Mouse (Mus musculus): ENCODE results near the gene Lama1. TPM values are rescaled to one million over a fixed set of nuclear protein-coding genes. Genes with fewer than 3 reads are reported as not detected.

Lama1 gene
- polyA plus RNA-seq, 1 experiment = not detected

DNA sequence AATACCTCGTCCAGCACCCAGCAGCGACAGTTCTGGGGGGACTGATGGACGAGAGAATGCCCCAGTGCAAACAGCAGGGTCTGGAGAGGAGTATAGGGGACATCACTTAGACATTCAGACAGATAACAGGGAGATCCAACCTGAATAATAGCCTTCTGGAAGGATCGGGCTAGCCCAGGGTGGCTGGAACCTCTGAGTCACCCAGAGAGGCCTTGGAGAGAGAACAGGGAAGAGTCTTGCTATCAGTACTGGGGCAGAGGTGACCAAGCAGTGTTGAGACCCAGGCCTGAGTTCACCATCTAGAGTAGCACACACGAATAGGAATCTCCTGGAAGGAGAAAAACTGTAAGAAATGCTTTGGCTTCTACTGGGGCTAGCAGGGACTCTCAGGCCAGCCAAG, 9.3 kb downstream of the Lama1 start:
- H3K4me1 ChIP-seq (ENCODE audit: control insufficient read depth, insufficient read depth, low read length) = no peaks in the 10 kb centered on the region
- no peak overlapping the region for H3K27ac ChIP-seq (ENCODE audit: control insufficient read depth, insufficient read depth, low read depth, low read length, poor library complexity)
- TF ChIP-seq CTCF (IDR thresholded peaks at IDR 0.05; ENCODE audit: control insufficient read depth, insufficient read depth, low read length) (no peak), POLR2A (IDR thresholded peaks at IDR 0.05; ENCODE audit: borderline replicate concordance, control insufficient read depth, low read depth, low read length) (no peak)
- H3K4me3 ChIP-seq (replicated peaks; ENCODE audit: control insufficient read depth, low read depth, low read length) = no peak overlapping the region
- 77% methylated on average over 5 of the region's 5 CpGs for WGBS

DNA sequence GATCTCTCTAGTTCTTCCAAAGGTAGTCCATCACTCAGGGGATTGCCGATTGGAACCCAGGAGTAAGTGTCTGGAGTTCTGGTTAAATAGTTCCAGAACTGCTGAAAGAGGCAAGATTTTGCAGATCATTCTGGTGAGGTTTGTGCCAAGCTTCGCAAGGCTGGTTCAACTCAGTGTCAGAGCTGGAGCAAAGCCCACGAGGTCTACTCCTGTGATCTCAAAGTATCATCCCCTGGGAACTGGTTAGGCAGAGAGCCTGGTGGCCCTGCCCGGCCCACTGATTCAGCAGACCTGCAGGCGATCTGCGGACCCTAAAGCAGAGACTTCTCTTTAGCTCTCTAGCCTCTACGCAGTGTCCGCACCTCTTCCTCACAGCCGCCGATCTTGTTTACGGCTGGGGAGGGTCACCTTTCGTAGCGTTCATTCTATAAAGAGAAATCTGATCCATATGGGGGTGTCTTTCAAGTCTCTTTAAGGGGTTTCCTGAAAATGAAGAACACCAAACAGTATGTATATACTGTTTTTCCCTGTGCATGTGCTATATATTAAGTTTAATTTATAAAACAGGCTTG, 10.8 kb downstream of the Lama1 start:
- TF ChIP-seq CTCF (IDR thresholded peaks at IDR 0.05; ENCODE audit: control insufficient read depth, insufficient read depth, low read length) (no peak), POLR2A (IDR thresholded peaks at IDR 0.05; ENCODE audit: borderline replicate concordance, control insufficient read depth, low read depth, low read length) (no peak)
- Histone ChIP-seq H3K4me3 (replicated peaks; ENCODE audit: control insufficient read depth, low read depth, low read length) (no peak overlapping the region), H3K4me1 (ENCODE audit: control insufficient read depth, insufficient read depth, low read length) (no peaks in the 10 kb centered on the region), H3K27ac (ENCODE audit: control insufficient read depth, insufficient read depth, low read depth, low read length, poor library complexity) (no peak overlapping the region)
- WGBS = 83% methylated on average over 13 of the region's 13 CpGs

DNA sequence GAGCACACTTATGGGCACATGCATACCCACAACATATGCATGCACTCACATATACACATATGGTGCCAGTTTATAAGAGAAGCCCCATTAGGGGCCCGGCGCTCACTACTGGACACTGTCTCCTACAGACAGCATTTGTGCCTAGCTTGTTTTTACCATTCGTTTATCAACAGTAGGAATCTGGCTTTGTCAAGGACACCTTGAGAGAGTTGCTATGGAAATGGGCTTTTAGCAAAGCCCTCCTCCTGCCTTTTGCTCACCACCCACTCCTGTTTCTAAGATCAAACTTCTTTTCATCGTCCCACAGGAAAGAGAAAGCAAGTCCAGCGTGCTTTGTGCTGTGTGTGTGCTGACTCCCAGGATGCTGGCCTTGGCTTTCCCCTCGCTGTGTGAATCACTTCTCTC, 13.3 kb downstream of the Lama1 start:
- TF ChIP-seq POLR2A (IDR thresholded peaks at IDR 0.05; ENCODE audit: borderline replicate concordance, control insufficient read depth, low read depth, low read length) (no peak), CTCF (IDR thresholded peaks at IDR 0.05; ENCODE audit: control insufficient read depth, insufficient read depth, low read length) (no peak)
- H3K27ac ChIP-seq (ENCODE audit: control insufficient read depth, insufficient read depth, low read depth, low read length, poor library complexity) = no peak overlapping the region
- WGBS = 70% methylated on average over 6 of the region's 6 CpGs

GRCm38 (mm10) chr17:67711361-67711760, 14.3 kb downstream of the Lama1 start:
- H3K27ac ChIP-seq (ENCODE audit: control insufficient read depth, insufficient read depth, low read depth, low read length, poor library complexity) = no peak overlapping the region
- 65% methylated on average over 4 of the region's 4 CpGs for WGBS

More for the DNA sequence above, 13.3 kb downstream of the Lama1 start:
- H3K4me3 ChIP-seq (replicated peaks; ENCODE audit: control insufficient read depth, low read depth, low read length) = no peak overlapping the region
- no peaks in the 10 kb centered on the region for H3K4me1 ChIP-seq (ENCODE audit: control insufficient read depth, insufficient read depth, low read length)

DNA sequence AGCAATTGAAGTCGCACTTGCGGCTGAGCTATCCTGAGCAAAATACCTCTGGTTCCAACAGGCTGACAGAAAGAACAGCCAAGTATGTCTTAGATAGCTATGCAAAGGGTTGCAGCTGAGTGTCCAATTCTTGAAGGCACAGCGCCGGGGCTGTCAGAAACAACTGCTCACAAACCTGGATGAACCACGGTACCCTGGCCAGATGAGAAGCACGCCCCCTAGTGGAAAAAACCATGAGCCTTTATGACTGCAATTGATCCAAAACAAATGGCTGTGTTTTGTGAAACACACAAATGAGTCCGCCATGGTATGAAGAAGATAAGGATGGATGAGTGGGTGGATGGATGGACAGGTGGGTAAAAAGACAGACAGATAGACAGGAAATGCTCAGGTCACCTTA, 15.9 kb downstream of the Lama1 start:
- Histone ChIP-seq H3K4me3 (replicated peaks; ENCODE audit: control insufficient read depth, low read depth, low read length) (no peak overlapping the region), H3K27ac (ENCODE audit: control insufficient read depth, insufficient read depth, low read depth, low read length, poor library complexity) (no peak overlapping the region), H3K4me1 (ENCODE audit: control insufficient read depth, insufficient read depth, low read length) (no peaks in the 10 kb centered on the region)
- no peak for TF ChIP-seq POLR2A (IDR thresholded peaks at IDR 0.05; ENCODE audit: borderline replicate concordance, control insufficient read depth, low read depth, low read length)
- TF ChIP-seq CTCF (IDR thresholded peaks at IDR 0.05; ENCODE audit: control insufficient read depth, insufficient read depth, low read length) = no peak
- WGBS = 66% methylated on average over 7 of the region's 7 CpGs

More at GRCm38 (mm10) chr17:67711361-67711760, 14.3 kb downstream of the Lama1 start:
- Histone ChIP-seq H3K4me1 (ENCODE audit: control insufficient read depth, insufficient read depth, low read length) (no peaks in the 10 kb centered on the region), H3K4me3 (replicated peaks; ENCODE audit: control insufficient read depth, low read depth, low read length) (no peak overlapping the region)
- TF ChIP-seq CTCF (IDR thresholded peaks at IDR 0.05; ENCODE audit: control insufficient read depth, insufficient read depth, low read length) = no peak
- no peak for TF ChIP-seq POLR2A (IDR thresholded peaks at IDR 0.05; ENCODE audit: borderline replicate concordance, control insufficient read depth, low read depth, low read length)

GRCm38 (mm10) chr17:67715466-67715865, 18.4 kb downstream of the Lama1 start:
- no peaks in the 10 kb centered on the region for H3K4me1 ChIP-seq (ENCODE audit: control insufficient read depth, insufficient read depth, low read length)
- WGBS = 80% methylated on average over 19 of the region's 19 CpGs
- H3K4me3 ChIP-seq (replicated peaks; ENCODE audit: control insufficient read depth, low read depth, low read length) = no peak overlapping the region
- no peak overlapping the region for H3K27ac ChIP-seq (ENCODE audit: control insufficient read depth, insufficient read depth, low read depth, low read length, poor library complexity)
- TF ChIP-seq POLR2A (IDR thresholded peaks at IDR 0.05; ENCODE audit: borderline replicate concordance, control insufficient read depth, low read depth, low read length) (no peak), CTCF (IDR thresholded peaks at IDR 0.05; ENCODE audit: control insufficient read depth, insufficient read depth, low read length) (no peak)

GRCm38 (mm10) chr17:67722055-67722454, 25.0 kb downstream of the Lama1 start:
- Histone ChIP-seq H3K4me1 (ENCODE audit: control insufficient read depth, insufficient read depth, low read length) (no peaks in the 10 kb centered on the region), H3K27ac (ENCODE audit: control insufficient read depth, insufficient read depth, low read depth, low read length, poor library complexity) (no peak overlapping the region), H3K4me3 (replicated peaks; ENCODE audit: control insufficient read depth, low read depth, low read length) (no peak overlapping the region)
- WGBS = 70% methylated on average over 7 of the region's 7 CpGs
- TF ChIP-seq CTCF (IDR thresholded peaks at IDR 0.05; ENCODE audit: control insufficient read depth, insufficient read depth, low read length) (no peak), POLR2A (IDR thresholded peaks at IDR 0.05; ENCODE audit: borderline replicate concordance, control insufficient read depth, low read depth, low read length) (no peak)

DNA sequence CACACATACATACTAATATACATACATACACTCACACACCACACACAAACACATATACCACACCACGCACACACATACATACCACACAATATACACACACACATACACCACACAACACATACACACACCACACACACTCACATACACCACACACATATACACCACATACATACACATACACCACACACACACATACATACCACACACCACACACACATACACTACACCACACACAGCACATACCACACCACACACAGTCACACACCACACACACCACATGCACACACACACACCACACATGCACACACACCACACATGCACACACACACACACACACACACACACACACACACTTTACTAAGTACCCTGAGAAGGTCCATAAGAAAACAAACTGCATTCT, 25.5 kb downstream of the Lama1 start:
- Histone ChIP-seq H3K27ac (ENCODE audit: control insufficient read depth, insufficient read depth, low read depth, low read length, poor library complexity) (no peak overlapping the region), H3K4me3 (replicated peaks; ENCODE audit: control insufficient read depth, low read depth, low read length) (no peak overlapping the region), H3K4me1 (ENCODE audit: control insufficient read depth, insufficient read depth, low read length) (no peaks in the 10 kb centered on the region)
- TF ChIP-seq CTCF (IDR thresholded peaks at IDR 0.05; ENCODE audit: control insufficient read depth, insufficient read depth, low read length) (no peak), POLR2A (IDR thresholded peaks at IDR 0.05; ENCODE audit: borderline replicate concordance, control insufficient read depth, low read depth, low read length) (no peak)
- WGBS = 70% methylated on average over 1 of the region's 1 CpGs
